Mouse (Mus musculus) CH12.LX (cell line): ENCODE results near the gene Ankrd12. TPM values are rescaled to one million over a fixed set of nuclear protein-coding genes. Genes with fewer than 3 reads are reported as not detected.

Experiments
- DNase-seq: peaks from one replicate; pipeline ENCODE4 v3.0.0-alpha.2; 2013; ENCODE audit errors: extremely low read depth
- H3K27ac ChIP-seq: 2 replicates; pipeline ENCODE4 v1.5.1; 2012; ENCODE audit warnings: low read depth, mild to moderate bottlenecking, control low read depth, moderate library complexity; ENCODE audit not compliant: insufficient read depth
- H3K27me3 ChIP-seq: replicated peaks from 2 replicates; pipeline ENCODE3; 2012; ENCODE audit warnings: inconsistent platforms
- H3K36me3 ChIP-seq, 2 experiments: replicated peaks in 1 of 2; 2 replicates each; pipeline versions ENCODE3 to v1.6.1; 2012; ENCODE audit warnings: inconsistent platforms in 1 of 2, low read length in 1 of 2, mild to moderate bottlenecking in 1 of 2, mixed read lengths in 1 of 2, moderate library complexity in 1 of 2; ENCODE audit not compliant: control insufficient read depth in 1 of 2, insufficient read depth in 1 of 2
- H3K4me1 ChIP-seq, 2 experiments: 2 replicates each; pipeline ENCODE4 v1.6.1; 2012; ENCODE audit warnings: inconsistent platforms in 1 of 2, moderate library complexity in 1 of 2; ENCODE audit not compliant: insufficient read depth in 2 of 2, control insufficient read depth in 1 of 2
- H3K4me2 ChIP-seq: 2 replicates; pipeline ENCODE4 v1.6.1; 2012; ENCODE audit warnings: low read depth, mild to moderate bottlenecking, control low read depth; ENCODE audit not compliant: poor library complexity, insufficient read depth, severe bottlenecking
- H3K4me3 ChIP-seq, 3 experiments: fragments of 150-350 bp in 1 of 3; sonication (generic) in 1 of 3; replicated peaks in 1 of 3; 2 replicates each; pipeline versions ENCODE3 to v1.5.1; 2011 to 2012; ENCODE audit warnings: low read depth in 2 of 3, low read length in 2 of 3, mild to moderate bottlenecking in 2 of 3, moderate library complexity in 2 of 3, control low read depth in 1 of 3, improper control_type of control experiment in 1 of 3, inconsistent platforms in 1 of 3, mixed read lengths in 1 of 3; ENCODE audit not compliant: poor library complexity in 1 of 3
- H3K79me2 ChIP-seq: replicated peaks from 2 replicates; pipeline ENCODE4 v1.6.1; 2012; ENCODE audit warnings: mild to moderate bottlenecking, moderate library complexity; ENCODE audit not compliant: control insufficient read depth, poor library complexity, insufficient read depth, severe bottlenecking; ENCODE audit errors: extremely low read depth
- H3K9ac ChIP-seq: 2 replicates; pipeline ENCODE4 v1.6.1; 2012; ENCODE audit warnings: low read depth, mild to moderate bottlenecking, control low read depth, moderate library complexity; ENCODE audit not compliant: insufficient read depth
- H3K9me3 ChIP-seq: replicated peaks from 2 replicates; pipeline ENCODE3; 2012; ENCODE audit warnings: low read length, inconsistent platforms, mixed read lengths
- CHD2 ChIP-seq: IDR thresholded peaks from 2 replicates; pipeline ENCODE4 v1.6.1; 2011; ENCODE audit warnings: low read length, improper control_type of control experiment
- CTCF ChIP-seq, 2 experiments: IDR thresholded peaks in 1 of 2; conservative IDR thresholded peaks in 1 of 2; 2 replicates each; pipeline ENCODE4 v1.5.1; 2011 to 2012; ENCODE audit warnings: low read depth in 2 of 2, low read length in 2 of 2, improper control_type of control experiment in 1 of 2, inconsistent platforms in 1 of 2, mild to moderate bottlenecking in 1 of 2, moderate library complexity in 1 of 2
- E2F4 ChIP-seq: IDR thresholded peaks from 2 replicates; pipeline ENCODE4 v1.6.1; 2011; ENCODE audit warnings: low read depth, low read length, improper control_type of control experiment; ENCODE audit not compliant: insufficient replicate concordance
- ELF1 ChIP-seq: IDR thresholded peaks from 2 replicates; pipeline ENCODE4 v1.6.1; 2014; ENCODE audit warnings: low read depth, mild to moderate bottlenecking, inconsistent platforms, low read length, improper control_type of control experiment
- EP300 ChIP-seq: IDR thresholded peaks from 2 replicates; pipeline ENCODE4 v1.6.1; 2011; ENCODE audit warnings: low read length, improper control_type of control experiment
- HCFC1 ChIP-seq: IDR thresholded peaks from 2 replicates; pipeline ENCODE4 v1.6.1; 2012; ENCODE audit warnings: low read depth, mild to moderate bottlenecking, inconsistent platforms, low read length, improper control_type of control experiment
- IRF4 ChIP-seq: IDR thresholded peaks from 2 replicates; pipeline ENCODE4 v1.6.1; 2014; ENCODE audit warnings: low read depth, mild to moderate bottlenecking, inconsistent platforms, low read length, improper control_type of control experiment
- JUN ChIP-seq: IDR thresholded peaks from 2 replicates; pipeline ENCODE4 v1.6.1; 2011; ENCODE audit warnings: low read depth, mild to moderate bottlenecking, low read length, improper control_type of control experiment, moderate library complexity; ENCODE audit not compliant: insufficient read depth
- JUND ChIP-seq: conservative IDR thresholded peaks from 2 replicates; pipeline ENCODE4 v1.6.1; 2011; ENCODE audit warnings: low read depth, low read length, improper control_type of control experiment
- KAT2A ChIP-seq: IDR thresholded peaks from 2 replicates; pipeline ENCODE4 v1.6.1; 2012; ENCODE audit warnings: low read length, improper control_type of control experiment, inconsistent platforms; ENCODE audit not compliant: insufficient replicate concordance
- MAX ChIP-seq: IDR thresholded peaks from 2 replicates; pipeline ENCODE4 v1.6.1; 2011; ENCODE audit warnings: low read length, improper control_type of control experiment
- MAZ ChIP-seq: IDR thresholded peaks from 2 replicates; pipeline ENCODE4 v1.6.1; 2012; ENCODE audit warnings: low read depth, mild to moderate bottlenecking, inconsistent platforms, low read length, improper control_type of control experiment, moderate library complexity
- MEF2A ChIP-seq: IDR thresholded peaks from 2 replicates; pipeline ENCODE4 v1.6.1; 2014; ENCODE audit warnings: low read depth, mild to moderate bottlenecking, inconsistent platforms, low read length, improper control_type of control experiment, borderline replicate concordance
- MXI1 ChIP-seq: IDR thresholded peaks from 2 replicates; pipeline ENCODE4 v1.6.1; 2011; ENCODE audit warnings: mild to moderate bottlenecking, low read depth, low read length, improper control_type of control experiment
- MYC ChIP-seq: IDR thresholded peaks from 2 replicates; pipeline ENCODE4 v1.6.1; 2011; ENCODE audit warnings: low read depth, mild to moderate bottlenecking, improper control_type of control experiment, low read length
- NELFE ChIP-seq: IDR thresholded peaks from 2 replicates; pipeline ENCODE4 v1.6.1; 2011; ENCODE audit warnings: low read depth, low read length, improper control_type of control experiment
- NRF1 ChIP-seq: IDR thresholded peaks from 2 replicates; pipeline ENCODE4 v1.6.1; 2014; ENCODE audit warnings: low read depth, mild to moderate bottlenecking, inconsistent platforms, low read length, improper control_type of control experiment, moderate library complexity
- PAX5 ChIP-seq: IDR thresholded peaks from 2 replicates; pipeline ENCODE4 v1.6.1; 2012; ENCODE audit warnings: low read length, inconsistent platforms, mixed read lengths
- POLR2A ChIP-seq: IDR thresholded peaks from 2 replicates; pipeline ENCODE4 v1.6.1; 2011; ENCODE audit warnings: low read depth, mild to moderate bottlenecking, improper control_type of control experiment, low read length
- POLR2AphosphoS2 ChIP-seq: IDR thresholded peaks from 2 replicates; pipeline ENCODE4 v1.6.1; 2011; ENCODE audit warnings: low read depth, low read length, improper control_type of control experiment
- RAD21 ChIP-seq: IDR thresholded peaks from 2 replicates; pipeline ENCODE4 v1.6.1; 2011; ENCODE audit warnings: low read depth, mild to moderate bottlenecking, low read length, improper control_type of control experiment, moderate library complexity
- SIN3A ChIP-seq: IDR thresholded peaks from 2 replicates; pipeline ENCODE4 v1.6.1; 2012; ENCODE audit warnings: low read length, improper control_type of control experiment, inconsistent platforms
- SMC3 ChIP-seq: IDR thresholded peaks from 2 replicates; pipeline ENCODE4 v1.6.1; 2011; ENCODE audit warnings: low read depth, low read length, improper control_type of control experiment
- TBP ChIP-seq: conservative IDR thresholded peaks from 2 replicates; pipeline ENCODE4 v1.6.1; 2011; ENCODE audit warnings: low read depth, low read length, improper control_type of control experiment
- TCF12 ChIP-seq: IDR thresholded peaks from 2 replicates; pipeline ENCODE4 v1.6.1; 2014; ENCODE audit warnings: low read depth, mild to moderate bottlenecking, inconsistent platforms, low read length, improper control_type of control experiment
- UBTF ChIP-seq: IDR thresholded peaks from 2 replicates; pipeline ENCODE4 v1.6.1; 2012; ENCODE audit warnings: low read depth, mild to moderate bottlenecking, inconsistent platforms, low read length, improper control_type of control experiment, moderate library complexity
- USF1 ChIP-seq: IDR thresholded peaks from 2 replicates; pipeline ENCODE4 v1.6.1; 2014; ENCODE audit warnings: low read depth, mild to moderate bottlenecking, inconsistent platforms, low read length, improper control_type of control experiment
- ZC3H11A ChIP-seq: IDR thresholded peaks from 2 replicates; pipeline ENCODE4 v1.6.1; 2012; ENCODE audit warnings: low read depth, mild to moderate bottlenecking, inconsistent platforms, low read length, improper control_type of control experiment
- ZKSCAN1 ChIP-seq: IDR thresholded peaks from 2 replicates; pipeline ENCODE4 v1.6.1; 2012; ENCODE audit warnings: low read depth, inconsistent platforms, low read length, improper control_type of control experiment, borderline replicate concordance
- ZNF384 ChIP-seq: IDR thresholded peaks from 2 replicates; pipeline ENCODE4 v1.6.1; 2012; ENCODE audit warnings: low read depth, low read length, improper control_type of control experiment, inconsistent platforms
- dilution Hi-C: fragments of 300-500 bp; cut with MboI; formaldehyde crosslinking; loops from 2 replicates; pipeline ENCODE4 v1.14.3; 2020; ENCODE audit warnings: low sequenced_read_pairs; ENCODE audit not compliant: extremely low pct_unique_long_range_greater_than_20kb, extremely low pct_ligation_motif_present
- in situ Hi-C: fragments of 300-500 bp; cut with MboI; formaldehyde crosslinking; loops from 3 replicates; pipeline ENCODE4 v1.14.3; 2019; ENCODE audit warnings: low sequenced_read_pairs, low pct_ligation_motif_present, low pct_unique_long_range_greater_than_20kb, mixed read lengths
- polyA plus RNA-seq: library from polyadenylated mRNA; unstranded; fragments of >175 nt; gene quantifications from 2 replicates; pipeline ENCODE4 v1.2.1, GENCODE M21; 2012; ENCODE audit warnings: low read depth; ENCODE audit not compliant: insufficient read length
- total RNA-seq, 2 experiments: library from RNA; depleted of rRNA; stranded (reverse); fragments of 300-350 nt in 1 of 2; fragments of >200 nt in 1 of 2; gene quantifications; 2 replicates each; pipeline ENCODE4 v1.2.3; 2012 to 2014

Ankrd12 gene
- total and polyA plus RNA-seq, 3 experiments = 1.6 to 5.6 (median 1.7) TPM

DNA sequence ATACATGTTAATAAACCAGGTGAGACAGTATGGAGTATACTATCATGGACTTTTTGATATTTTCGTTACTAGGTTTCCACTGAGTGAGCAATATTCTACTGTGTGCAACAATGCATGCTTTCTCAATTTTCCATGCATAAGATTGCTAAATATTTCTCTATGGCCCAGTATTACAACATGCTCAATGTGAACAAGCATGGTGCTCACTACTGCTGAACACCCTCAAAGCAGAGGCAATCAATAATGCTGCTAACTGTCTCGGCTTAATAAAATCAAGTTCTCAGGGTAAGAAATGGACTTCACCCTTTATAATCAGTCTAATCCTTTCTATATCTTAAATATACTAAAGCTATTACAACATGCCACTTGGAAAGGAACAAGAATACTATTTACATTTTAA lies 69.4 kb downstream of the Ankrd12 start:
- Histone ChIP-seq H3K4me3 (no peak overlapping the region), H3K36me3 (peaks cover 0 to 11% of the 10 kb centered on the region in 2 experiments), H3K4me1 (peaks cover 0 to 2% of the 10 kb centered on the region in 2 experiments; a peak in 1 of 4 replicates), H3K27me3 (no peaks in the 10 kb centered on the region), H3K4me2 (no peak overlapping the region), H3K79me2 (no peaks in the 10 kb centered on the region), H3K9ac (no peak overlapping the region), H3K27ac (no peak overlapping the region), H3K9me3 (no peaks in the 10 kb centered on the region)
- in situ Hi-C loops (no loop called here), dilution Hi-C loops (no loop called here)
- DNase-seq = no peak
- no peak for TF ChIP-seq TCF12
- no peak for TF ChIP-seq KAT2A
- TF ChIP-seq CTCF (conservative IDR thresholded peaks at IDR 0.05 in 1 of 2, IDR thresholded peaks at IDR 0.05 in 1 of 2; ENCODE audit: low read depth in 2 of 2, low read length in 2 of 2) = no peak
- no peak for TF ChIP-seq ZNF384
- TF ChIP-seq ZKSCAN1 = no peak
- no peak for TF ChIP-seq POLR2AphosphoS2
- TF ChIP-seq POLR2A = no peak
- no peak for TF ChIP-seq TBP
- TF ChIP-seq MXI1 = no peak
- TF ChIP-seq MYC = no peak
- no peak for TF ChIP-seq CHD2
- no peak for TF ChIP-seq MEF2A
- no peak for TF ChIP-seq E2F4
- no peak for TF ChIP-seq SMC3
- no peak for TF ChIP-seq PAX5
- no peak for TF ChIP-seq ELF1
- TF ChIP-seq HCFC1 = no peak
- no peak for TF ChIP-seq MAX

- in situ Hi-C loops = no loop called here
- DNase-seq = no peak
- no peak overlapping the region for H3K9ac ChIP-seq
- no peaks in the 10 kb centered on the region for H3K4me1 ChIP-seq
- H3K79me2 ChIP-seq = no peaks in the 10 kb centered on the region
- H3K4me2 ChIP-seq = no peak overlapping the region
- no peak overlapping the region for H3K4me3 ChIP-seq
- no peaks in the 10 kb centered on the region for H3K9me3 ChIP-seq
- H3K27me3 ChIP-seq = no peaks in the 10 kb centered on the region
- H3K36me3 ChIP-seq = peaks cover 0 to 4% of the 10 kb centered on the region in 2 experiments
- no peak for TF ChIP-seq RAD21
- TF ChIP-seq SIN3A = no peak
- TF ChIP-seq TBP = no peak
- TF ChIP-seq CTCF (conservative IDR thresholded peaks at IDR 0.05 in 1 of 2, IDR thresholded peaks at IDR 0.05 in 1 of 2; ENCODE audit: low read depth in 2 of 2, low read length in 2 of 2) = no peak
- no peak for TF ChIP-seq USF1
- no peak for TF ChIP-seq MEF2A
- TF ChIP-seq EP300 = no peak
- no peak for TF ChIP-seq UBTF
- no peak for TF ChIP-seq KAT2A
- TF ChIP-seq IRF4 = no peak
- TF ChIP-seq NELFE = no peak
- TF ChIP-seq JUN = no peak
- TF ChIP-seq ZC3H11A = no peak
- TF ChIP-seq JUND = no peak
- TF ChIP-seq NRF1 = no peak
- no peak for TF ChIP-seq MAZ
- no peak overlapping the region for H3K27ac ChIP-seq
- dilution Hi-C loops = no loop called here
Measured at GRCm38 (mm10) chr17:65988151-65988820, 88.6 kb downstream of the Ankrd12 start.
